In genomic region chr5:75377311-75378300, GRCm38 (mm10) we compare ENCODE assay signal across 11 mouse cellular contexts.
DNase-seq lines count a peak whose midpoint lies in the region.
"Had no signal": no experiment of that assay in that cellular context is flagged by ENCODE, and none has a peak within 500 bp of the region (broad histone marks: within the 10 kb centered on the region; RNA-seq: fewer than 3 reads in every experiment).

No protein-coding gene starts in this region.

- intact Hi-C loops in heart, postnatal 36 days (cut with DNase I) = loop anchor here (5.0 to 10.0 kb wide), 2 partner anchors 163 to 470 kb away; no protein-coding TSS in a partner anchor

- peak; percentile 72 for DNase-seq in heart, adult 11 months
- no peak for DNase-seq in heart, postnatal 36 days
- DNase-seq in adrenal gland, postnatal 36 days = peak; percentile 5 to 40
- peak; percentile 15 for DNase-seq in kidney, postnatal 10 days
- DNase-seq in lung, postnatal 36 days = peak; percentile 74
- no peak for DNase-seq in left cerebral cortex, adult 18-20 months (ENCODE audit: low spot score in 2 of 2)
- no peak for DNase-seq in thymus, postnatal 4 days
- no peak for DNase-seq in thymus, adult 18-20 months
- DNase-seq: cerebellum, adult 9-11 months; gastrocnemius, adult 2 months; right cerebral cortex, postnatal 25 days had no signal

Comparison
In these comparisons a context has a peak if more than half of its experiments do, and no peak if none do; other contexts are left out.
1. DNase-seq: peak in heart, adult 11 months (single experiment), adrenal gland, postnatal 36 days (2 of 2), kidney, postnatal 10 days (single experiment) and lung, postnatal 36 days (single experiment); none in heart, postnatal 36 days (0 of 2), left cerebral cortex, adult 18-20 months (0 of 2), thymus, postnatal 4 days (single experiment) and thymus, adult 18-20 months (0 of 2).